Mouse (Mus musculus) spleen, postnatal 10 days (tissue): Measurements from ENCODE around the gene Neurog3.

Experiments used
- DNase-seq, 2 experiments: peaks; one replicate each; pipeline ENCODE4 v3.0.0; 2021 to 2022; ENCODE audit warnings: low spot score in 2 of 2

Gene Neurog3

GRCm38 (mm10) chr10:62137150-62137549 is 4.3 kb downstream of the Neurog3 start:
- DNase-seq, result no peak

- DNase-seq, result no peak
Observed at GRCm38 (mm10) chr10:62138040-62138439, 5.2 kb downstream of the Neurog3 start.

- no peak for DNase-seq
Observed at GRCm38 (mm10) chr10:62143820-62144219, 10.9 kb downstream of the Neurog3 start, which contains the start of gene Fam241b. Gene Fam241b, minus strand, starts transcription at chr10:62143920.

- DNase-seq, result no peak
Observed at GRCm38 (mm10) chr10:62145957-62146356, 13.1 kb downstream of the Neurog3 start.

GRCm38 (mm10) chr10:62147466-62148248 is 14.8 kb downstream of the Neurog3 start:
- no peak for DNase-seq

- no peak for DNase-seq
Observed at GRCm38 (mm10) chr10:62149929-62150328, 17.0 kb downstream of the Neurog3 start.

GRCm38 (mm10) chr10:62162410-62162809 is 29.5 kb downstream of the Neurog3 start:
- DNase-seq, result peak; percentile 5 to 42

GRCm38 (mm10) chr10:62172841-62173553 is 40.1 kb downstream of the Neurog3 start:
- no peak for DNase-seq

- no peak for DNase-seq
Observed at GRCm38 (mm10) chr10:62173941-62174448, 41.1 kb downstream of the Neurog3 start.

- DNase-seq, result no peak
Observed at GRCm38 (mm10) chr10:62174533-62175313, 41.8 kb downstream of the Neurog3 start.

GRCm38 (mm10) chr10:62179944-62180343 is 47.1 kb downstream of the Neurog3 start:
- no peak for DNase-seq

GRCm38 (mm10) chr10:62181701-62182100 is 48.8 kb downstream of the Neurog3 start:
- no peak for DNase-seq

GRCm38 (mm10) chr10:62182471-62183014 is 49.7 kb downstream of the Neurog3 start:
- no peak for DNase-seq

- peak; percentile 85 to 96 for DNase-seq
Observed at GRCm38 (mm10) chr10:62183053-62183452, 50.2 kb downstream of the Neurog3 start.
